Mouse (Mus musculus): ENCODE results near the gene Tubg1. TPM values are rescaled to one million over a fixed set of nuclear protein-coding genes. Genes with fewer than 3 reads are reported as not detected.

Tubg1 gene
- total and polyA plus RNA-seq, 2 experiments: 7.6 to 11.9 TPM

GRCm38 (mm10) chr11:101130056-101130756, 10.5 kb downstream of the Tubg1 start:
- no peaks in the 10 kb centered on the region for H3K27me3 ChIP-seq (ENCODE audit: control insufficient read depth, insufficient read depth, low read length)
- H3K9ac ChIP-seq (ENCODE audit: low read depth, low read length): peak overlapping the region; percentile 4; the same call in 1 of the 2 replicates
- WGBS: 29% methylated on average over 18 of the region's 18 CpGs
- peaks cover 14% of the 10 kb centered on the region for H3K4me1 ChIP-seq (ENCODE audit: control insufficient read depth, insufficient read depth, low read length)
- no peaks in the 10 kb centered on the region for H3K79me2 ChIP-seq (ENCODE audit: control insufficient read depth, insufficient read depth, low read length)
- H3K27ac ChIP-seq (replicated peaks; ENCODE audit: insufficient read depth, low read depth, low read length): peak overlapping the region; percentile 67
- peak; percentile 95 for DNase-seq (ENCODE audit: extremely low read depth, low read depth, low spot score)
- no peak overlapping the region for H3K4me3 ChIP-seq (ENCODE audit: insufficient read depth, low read depth, low read length)
- no peak for TF ChIP-seq POLR2A (IDR thresholded peaks at IDR 0.05; ENCODE audit: extremely low read depth, insufficient read depth, low read length)
- no peak for TF ChIP-seq CTCF (IDR thresholded peaks at IDR 0.05; ENCODE audit: low read depth, low read length)
- H3K36me3 ChIP-seq (ENCODE audit: control insufficient read depth, insufficient read depth, low read length): peaks cover 7% of the 10 kb centered on the region

- no peaks in the 10 kb centered on the region for H3K27me3 ChIP-seq (ENCODE audit: control insufficient read depth, insufficient read depth, low read length)
- H3K27ac ChIP-seq (replicated peaks; ENCODE audit: insufficient read depth, low read depth, low read length): no peak overlapping the region
- TF ChIP-seq POLR2A (IDR thresholded peaks at IDR 0.05; ENCODE audit: extremely low read depth, insufficient read depth, low read length): no peak
- H3K9ac ChIP-seq (ENCODE audit: low read depth, low read length): no peak overlapping the region
- 98% methylated on average over 2 of the region's 2 CpGs for WGBS
- no peak for DNase-seq (ENCODE audit: extremely low read depth, low read depth, low spot score)
- peaks cover 5% of the 10 kb centered on the region for H3K36me3 ChIP-seq (ENCODE audit: control insufficient read depth, insufficient read depth, low read length)
- H3K4me1 ChIP-seq (ENCODE audit: control insufficient read depth, insufficient read depth, low read length): peaks cover 14% of the 10 kb centered on the region
- no peak overlapping the region for H3K4me3 ChIP-seq (ENCODE audit: insufficient read depth, low read depth, low read length)
- no peaks in the 10 kb centered on the region for H3K79me2 ChIP-seq (ENCODE audit: control insufficient read depth, insufficient read depth, low read length)
Observed at GRCm38 (mm10) chr11:101131187-101131586, 11.4 kb downstream of the Tubg1 start.

GRCm38 (mm10) chr11:101131701-101132100, 12.0 kb downstream of the Tubg1 start:
- H3K79me2 ChIP-seq (ENCODE audit: control insufficient read depth, insufficient read depth, low read length): no peaks in the 10 kb centered on the region
- peaks cover 14% of the 10 kb centered on the region for H3K4me1 ChIP-seq (ENCODE audit: control insufficient read depth, insufficient read depth, low read length)
- WGBS: 86% methylated on average over 6 of the region's 6 CpGs
- DNase-seq (ENCODE audit: extremely low read depth, low read depth, low spot score): peak; percentile 49
- H3K4me3 ChIP-seq (ENCODE audit: insufficient read depth, low read depth, low read length): no peak overlapping the region
- no peak overlapping the region for H3K27ac ChIP-seq (replicated peaks; ENCODE audit: insufficient read depth, low read depth, low read length)
- no peaks in the 10 kb centered on the region for H3K27me3 ChIP-seq (ENCODE audit: control insufficient read depth, insufficient read depth, low read length)
- TF ChIP-seq POLR2A (IDR thresholded peaks at IDR 0.05; ENCODE audit: extremely low read depth, insufficient read depth, low read length): no peak
- TF ChIP-seq CTCF (IDR thresholded peaks at IDR 0.05; ENCODE audit: low read depth, low read length): peak; percentile 48; the same call in 1 of the 2 replicates
- no peak overlapping the region for H3K9ac ChIP-seq (ENCODE audit: low read depth, low read length)
- H3K36me3 ChIP-seq (ENCODE audit: control insufficient read depth, insufficient read depth, low read length): no peaks in the 10 kb centered on the region

GRCm38 (mm10) chr11:101133037-101133436, 13.3 kb downstream of the Tubg1 start:
- DNase-seq (ENCODE audit: extremely low read depth, low read depth, low spot score): no peak
- Histone ChIP-seq H3K27ac (replicated peaks; ENCODE audit: insufficient read depth, low read depth, low read length) (no peak overlapping the region), H3K79me2 (ENCODE audit: control insufficient read depth, insufficient read depth, low read length) (no peaks in the 10 kb centered on the region), H3K36me3 (ENCODE audit: control insufficient read depth, insufficient read depth, low read length) (no peaks in the 10 kb centered on the region), H3K4me1 (ENCODE audit: control insufficient read depth, insufficient read depth, low read length) (peaks cover 14% of the 10 kb centered on the region), H3K4me3 (ENCODE audit: insufficient read depth, low read depth, low read length) (no peak overlapping the region), H3K9ac (ENCODE audit: low read depth, low read length) (no peak overlapping the region), H3K27me3 (ENCODE audit: control insufficient read depth, insufficient read depth, low read length) (no peaks in the 10 kb centered on the region)
- TF ChIP-seq CTCF (IDR thresholded peaks at IDR 0.05; ENCODE audit: low read depth, low read length) (no peak), POLR2A (IDR thresholded peaks at IDR 0.05; ENCODE audit: extremely low read depth, insufficient read depth, low read length) (no peak)
- WGBS: 59% methylated on average over 12 of the region's 12 CpGs

GRCm38 (mm10) chr11:101134217-101134865, 14.6 kb downstream of the Tubg1 start:
- Histone ChIP-seq H3K36me3 (ENCODE audit: control insufficient read depth, insufficient read depth, low read length) (no peaks in the 10 kb centered on the region), H3K27ac (replicated peaks; ENCODE audit: insufficient read depth, low read depth, low read length) (peak overlapping the region; percentile 95), H3K27me3 (ENCODE audit: control insufficient read depth, insufficient read depth, low read length) (no peaks in the 10 kb centered on the region), H3K4me1 (ENCODE audit: control insufficient read depth, insufficient read depth, low read length) (peaks cover 17% of the 10 kb centered on the region), H3K79me2 (ENCODE audit: control insufficient read depth, insufficient read depth, low read length) (no peaks in the 10 kb centered on the region), H3K4me3 (ENCODE audit: insufficient read depth, low read depth, low read length) (no peak overlapping the region), H3K9ac (ENCODE audit: low read depth, low read length) (peak overlapping the region; percentile 27; the same call in 1 of the 2 replicates)
- WGBS: 29% methylated on average over 13 of the region's 13 CpGs
- DNase-seq (ENCODE audit: extremely low read depth, low read depth, low spot score): peak; percentile 97
- TF ChIP-seq POLR2A (IDR thresholded peaks at IDR 0.05; ENCODE audit: extremely low read depth, insufficient read depth, low read length): no peak
- TF ChIP-seq CTCF (IDR thresholded peaks at IDR 0.05; ENCODE audit: low read depth, low read length): no peak

- no peak for DNase-seq (ENCODE audit: extremely low read depth, low read depth, low spot score)
- 85% methylated on average over 7 of the region's 7 CpGs for WGBS
Observed at GRCm38 (mm10) chr11:101137000-101137399, 17.3 kb downstream of the Tubg1 start.

More at GRCm38 (mm10) chr11:101137000-101137399, 17.3 kb downstream of the Tubg1 start:
- Histone ChIP-seq H3K79me2 (ENCODE audit: control insufficient read depth, insufficient read depth, low read length) (no peaks in the 10 kb centered on the region), H3K4me3 (ENCODE audit: insufficient read depth, low read depth, low read length) (no peak overlapping the region), H3K4me1 (ENCODE audit: control insufficient read depth, insufficient read depth, low read length) (peaks cover 15% of the 10 kb centered on the region), H3K27ac (replicated peaks; ENCODE audit: insufficient read depth, low read depth, low read length) (no peak overlapping the region), H3K36me3 (ENCODE audit: control insufficient read depth, insufficient read depth, low read length) (no peaks in the 10 kb centered on the region), H3K27me3 (ENCODE audit: control insufficient read depth, insufficient read depth, low read length) (no peaks in the 10 kb centered on the region), H3K9ac (ENCODE audit: low read depth, low read length) (no peak overlapping the region)
- no peak for TF ChIP-seq CTCF (IDR thresholded peaks at IDR 0.05; ENCODE audit: low read depth, low read length)
- TF ChIP-seq POLR2A (IDR thresholded peaks at IDR 0.05; ENCODE audit: extremely low read depth, insufficient read depth, low read length): no peak
